Mouse (Mus musculus): ENCODE data around the gene Elmo1.

- TF ChIP-seq MAFK (IDR thresholded peaks at IDR 0.05; ENCODE audit: borderline replicate concordance, low read depth, low read length) (no peak), EP300 (IDR thresholded peaks at IDR 0.05; ENCODE audit: low read depth in 1 of 2, low read length in 2 of 2) (no peak), CTCF (IDR thresholded peaks at IDR 0.05 in 2 of 3, conservative IDR thresholded peaks at IDR 0.05 in 1 of 3; ENCODE audit: control insufficient read depth in 1 of 3, insufficient read depth in 1 of 3, low read depth in 2 of 3, low read length in 3 of 3, poor library complexity in 1 of 3, severe bottlenecking in 1 of 3) (no peak), HCFC1 (IDR thresholded peaks at IDR 0.05; ENCODE audit: low read depth, low read length) (no peak), USF1 (IDR thresholded peaks at IDR 0.05; ENCODE audit: low read depth, low read length) (no peak), ZC3H11A (IDR thresholded peaks at IDR 0.05; ENCODE audit: low read depth, low read length) (no peak), ZNF384 (IDR thresholded peaks at IDR 0.05; ENCODE audit: low read depth, low read length) (no peak), RCOR1 (IDR thresholded peaks at IDR 0.05; ENCODE audit: low read depth, low read length) (no peak), POLR2A (IDR thresholded peaks at IDR 0.05; ENCODE audit: control insufficient read depth in 1 of 2, insufficient read depth in 1 of 2, low read depth in 1 of 2, low read length in 2 of 2, poor library complexity in 1 of 2) (no peak), POLR2AphosphoS5 (IDR thresholded peaks at IDR 0.05; ENCODE audit: borderline replicate concordance, low read depth, low read length) (no peak), NELFE (IDR thresholded peaks at IDR 0.05; ENCODE audit: low read depth, low read length) (no peak), MAZ (IDR thresholded peaks at IDR 0.05; ENCODE audit: low read depth, low read length) (no peak), MAX (IDR thresholded peaks at IDR 0.05; ENCODE audit: low read length) (no peak), KAT2A (conservative IDR thresholded peaks at IDR 0.05; ENCODE audit: low read depth, low read length) (no peak)
These were observed 1.2 kb downstream of the Elmo1 start for GRCm38 (mm10) chr13:20091604-20091926.
